In the genomic region with DNA sequence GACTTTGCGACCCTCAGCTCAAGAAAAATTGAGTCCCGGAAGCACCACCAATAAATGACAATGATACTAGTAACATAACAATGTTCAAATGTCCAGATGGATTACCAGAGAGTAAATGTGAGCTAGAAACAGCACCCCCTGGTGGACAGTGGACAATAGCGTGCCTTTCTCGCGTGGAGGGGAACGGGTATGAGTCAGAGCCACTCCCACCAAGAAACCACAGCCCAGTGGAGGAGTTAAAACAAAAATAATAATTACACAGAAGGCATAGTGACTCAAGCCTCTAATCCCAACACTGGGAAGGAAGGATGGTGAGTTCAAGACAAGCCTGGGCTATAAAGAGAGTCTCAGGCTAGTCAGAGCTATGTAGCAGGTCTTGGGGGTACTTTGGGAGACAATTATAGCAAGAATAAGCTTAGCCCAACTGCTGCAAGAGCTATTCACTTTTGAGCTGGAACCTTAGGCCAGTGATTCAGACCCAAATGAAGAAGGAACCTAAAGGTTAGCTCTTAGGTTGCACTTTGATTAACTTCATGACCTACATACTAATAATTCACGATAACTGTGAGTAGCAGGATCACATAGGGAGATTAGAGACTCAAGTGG, we compare ENCODE assay signal across 8 mouse cellular contexts. TPM values are rescaled to one million over a fixed set of nuclear protein-coding genes. Genes with fewer than 3 reads are reported as not detected.
DNase-seq lines count a peak whose midpoint lies in the region; ATAC-seq lines count a peak whose summit lies in the region.

TSS of gene Abcb8 (plus strand) at position 272 of the 606 bp plus-strand sequence.

- peak within 1 kb of the TSS; percentile 36 for H3K4me2 ChIP-seq in hindbrain, embryonic 11.5 days (replicated peaks; ENCODE audit: low read depth, low read length)
- H3K4me2 ChIP-seq in lung, embryonic 16.5 days (ENCODE audit: low read depth, low read length) = peak within 1 kb of the TSS; percentile 57

- peak within 1 kb of the TSS; percentile 9 for H3K27ac ChIP-seq in hindbrain, embryonic 11.5 days (ENCODE audit: low read depth, low read length)
- H3K27ac ChIP-seq in lung, embryonic 16.5 days (ENCODE audit: low read length) = peak within 1 kb of the TSS; percentile 76

- DNase-seq in Muller cell, postnatal 12 days (ENCODE audit: inconsistent ontology term) = peak; percentile 83
- peak; percentile 93 to 95 for DNase-seq in cerebellum, postnatal 10 days
- peak; percentile 69 to 74 for DNase-seq in frontal cortex, postnatal 10 days (ENCODE audit: low spot score in 2 of 2)
- peak; percentile 89 for DNase-seq in hindbrain, embryonic 11.5 days (ENCODE audit: low spot score)
- peak; percentile 87 for DNase-seq in layer of hippocampus, adult 9-11 months
- peak; percentile 63 for DNase-seq in ovary, adult 18-20 months (ENCODE audit: low spot score)
- DNase-seq in thymus, postnatal 0 days (ENCODE audit: low spot score) = peak; percentile 85

- H3K27me3 ChIP-seq in hindbrain, embryonic 11.5 days (ENCODE audit: control insufficient read depth, insufficient read depth, low read length) = peaks cover 8% of the 10 kb centered on the region; the same call in 1 of the 2 replicates
- peaks cover 3% of the 10 kb centered on the region for H3K27me3 ChIP-seq in lung, embryonic 16.5 days (ENCODE audit: control insufficient read depth, insufficient read depth, low read depth, low read length)

- no peak for ATAC-seq in hindbrain, embryonic 11.5 days (ENCODE audit: low FRiP score)
- no peak for ATAC-seq in lung, embryonic 16.5 days (ENCODE audit: low read depth)

- H3K9ac ChIP-seq in hindbrain, embryonic 11.5 days (ENCODE audit: low read depth, low read length) = peak within 1 kb of the TSS; percentile 59; the same call in 1 of the 2 replicates
- H3K9ac ChIP-seq in lung, embryonic 16.5 days (ENCODE audit: low read length) = peak within 1 kb of the TSS; percentile 71

- WGBS in hindbrain, embryonic 11.5 days = 19% methylated on average over 7 of the region's 7 CpGs
- WGBS in lung, embryonic 16.5 days = 18% methylated on average over 7 of the region's 7 CpGs

- H3K4me1 ChIP-seq in hindbrain, embryonic 11.5 days (replicated peaks; ENCODE audit: control insufficient read depth, insufficient read depth, low read length) = 0 out of 2 replicates have a peak, but pooled peaks cover 3% of the 10 kb centered on the region
- H3K4me1 ChIP-seq in lung, embryonic 16.5 days (replicated peaks; ENCODE audit: control insufficient read depth, insufficient read depth, low read length) = peaks cover 4% of the 10 kb centered on the region; the same call in 1 of the 2 replicates

- H3K36me3 ChIP-seq in hindbrain, embryonic 11.5 days (ENCODE audit: control insufficient read depth, insufficient read depth, low read length) = no peaks in the 10 kb centered on the region
- H3K36me3 ChIP-seq in lung, embryonic 16.5 days (ENCODE audit: control insufficient read depth, insufficient read depth, low read length) = 0 out of 2 replicates have a peak, but pooled peaks cover 2% of the 10 kb centered on the region

- H3K4me3 ChIP-seq in hindbrain, embryonic 11.5 days (ENCODE audit: low read depth, low read length) = peak within 1 kb of the TSS; percentile 51
- peak within 1 kb of the TSS; percentile 65 for H3K4me3 ChIP-seq in lung, embryonic 16.5 days (ENCODE audit: low read length)

- H3K9me3 ChIP-seq in hindbrain, embryonic 11.5 days (ENCODE audit: control insufficient read depth, low read length) = no peaks in the 10 kb centered on the region
- no peaks in the 10 kb centered on the region for H3K9me3 ChIP-seq in lung, embryonic 16.5 days (ENCODE audit: control insufficient read depth, low read length)

RNA-seq across cellular contexts. Expression of gene Abcb8, which starts in this region (rescaled TPM):
- 29.7 and 31.7 TPM in 2 replicates for polyA plus RNA-seq in hindbrain, embryonic 11.5 days (2014; fragmentation: Nextera tagmentation; extraction: Ambion mirVana)
- 48.0 and 51.4 TPM in 2 replicates for polyA plus RNA-seq in lung, embryonic 16.5 days (2015; fragmentation: Nextera tagmentation; extraction: Ambion mirVana)
- 32.6 and 33.9 TPM in 2 replicates for polyA plus RNA-seq in thymus, postnatal 0 days (2015; fragmentation: Nextera tagmentation; extraction: Ambion mirVana)
